Mouse (Mus musculus): ENCODE measurements around the gene Myb. TPM values are rescaled to one million over a fixed set of nuclear protein-coding genes. Genes with fewer than 3 reads are reported as not detected.

The Myb gene
- polyA plus RNA-seq, 1 experiment from 2014 or later, result 5.2 TPM

- no peaks in the 10 kb centered on the region for H3K27me3 ChIP-seq (ENCODE audit: low read depth, poor library complexity, severe bottlenecking)
- no peaks in the 10 kb centered on the region for H3K36me3 ChIP-seq
- no peak overlapping the region for H3K4me3 ChIP-seq
- WGBS, result 90% methylated on average over 8 of the region's 8 CpGs
- DNase-seq (ENCODE audit: low spot score), result no peak
- H3K4me1 ChIP-seq, result no peaks in the 10 kb centered on the region
- H3K9me3 ChIP-seq (replicated peaks), result no peaks in the 10 kb centered on the region
- H3K27ac ChIP-seq, result no peak overlapping the region
Measured at GRCm38 (mm10) chr10:21083391-21083918, 77.3 kb downstream of the Myb start.

- no peaks in the 10 kb centered on the region for H3K36me3 ChIP-seq
- 81% methylated on average over 8 of the region's 8 CpGs for WGBS
- no peaks in the 10 kb centered on the region for H3K27me3 ChIP-seq (ENCODE audit: low read depth, poor library complexity, severe bottlenecking)
- no peaks in the 10 kb centered on the region for H3K9me3 ChIP-seq (replicated peaks)
- no peak overlapping the region for H3K27ac ChIP-seq
- no peak for DNase-seq (ENCODE audit: low spot score)
- H3K4me1 ChIP-seq, result no peaks in the 10 kb centered on the region
- H3K4me3 ChIP-seq, result no peak overlapping the region
Measured at GRCm38 (mm10) chr10:21082447-21082846, 78.3 kb downstream of the Myb start.

GRCm38 (mm10) chr10:21077151-21077719 is 83.5 kb downstream of the Myb start:
- Histone ChIP-seq H3K36me3 (no peaks in the 10 kb centered on the region), H3K4me1 (no peaks in the 10 kb centered on the region), H3K4me3 (no peak overlapping the region), H3K27me3 (ENCODE audit: low read depth, poor library complexity, severe bottlenecking) (no peaks in the 10 kb centered on the region), H3K9me3 (replicated peaks) (no peaks in the 10 kb centered on the region), H3K27ac (no peak overlapping the region)
- no peak for DNase-seq (ENCODE audit: low spot score)
- WGBS, result 79% methylated on average over 14 of the region's 14 CpGs

GRCm38 (mm10) chr10:21076731-21077130 is 84.1 kb downstream of the Myb start:
- Histone ChIP-seq H3K27ac (no peak overlapping the region), H3K4me1 (no peaks in the 10 kb centered on the region)
- DNase-seq (ENCODE audit: low spot score), result no peak

GRCm38 (mm10) chr10:21076137-21076536 is 84.6 kb downstream of the Myb start:
- 93% methylated on average over 1 of the region's 1 CpGs for WGBS
- Histone ChIP-seq H3K27ac (no peak overlapping the region), H3K4me3 (no peak overlapping the region), H3K4me1 (no peaks in the 10 kb centered on the region), H3K36me3 (no peaks in the 10 kb centered on the region), H3K9me3 (replicated peaks) (no peaks in the 10 kb centered on the region), H3K27me3 (ENCODE audit: low read depth, poor library complexity, severe bottlenecking) (no peaks in the 10 kb centered on the region)
- no peak for DNase-seq (ENCODE audit: low spot score)

More at GRCm38 (mm10) chr10:21076731-21077130, 84.1 kb downstream of the Myb start:
- H3K9me3 ChIP-seq (replicated peaks), result no peaks in the 10 kb centered on the region
- no peaks in the 10 kb centered on the region for H3K36me3 ChIP-seq
- no peaks in the 10 kb centered on the region for H3K27me3 ChIP-seq (ENCODE audit: low read depth, poor library complexity, severe bottlenecking)
- WGBS, result 94% methylated on average over 7 of the region's 7 CpGs
- H3K4me3 ChIP-seq, result no peak overlapping the region

Other genes starting within 250 kb of the Myb start
- gene Ahi1, start 208.4 kb downstream of the Myb start, polyA plus RNA-seq (2016; fragmentation: Nextera tagmentation; extraction: Ambion mirVana), result 8.6 and 10.4 TPM in 2 replicates
- gene Hbs1l, start 135.0 kb upstream of the Myb start, polyA plus RNA-seq (2016; fragmentation: Nextera tagmentation; extraction: Ambion mirVana), result 117 and 122 TPM in 2 replicates
- gene Aldh8a1, start 216.3 kb upstream of the Myb start, polyA plus RNA-seq (2016; fragmentation: Nextera tagmentation; extraction: Ambion mirVana), result 0.08 TPM in 1 of 2 replicates, not detected in the other

All from limb, embryonic 10.5 days (tissue).